Mouse (Mus musculus): Measurements from ENCODE around the gene Elf2.

DNA sequence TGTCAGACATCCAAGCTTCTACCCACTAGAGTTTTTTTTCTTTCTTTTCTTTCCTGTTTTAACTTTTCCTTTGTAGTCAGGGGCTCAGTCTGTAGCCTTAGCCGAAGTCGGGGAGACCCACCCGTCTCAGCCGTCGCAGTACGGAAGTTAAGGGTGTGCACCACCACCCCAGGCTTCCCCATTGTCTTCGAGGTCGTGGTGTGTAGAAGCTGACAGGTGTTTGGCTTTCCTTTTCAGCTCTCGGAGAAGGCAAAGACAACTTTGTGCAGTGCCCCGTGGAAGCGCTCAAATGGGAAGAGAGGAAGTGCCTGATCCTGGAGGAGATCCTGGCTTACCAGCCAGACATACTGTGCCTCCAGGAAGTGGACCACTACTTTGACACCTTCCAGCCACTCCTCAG, 91.0 kb downstream of the Elf2 start:
- TF ChIP-seq CTCF (IDR thresholded peaks at IDR 0.05; ENCODE audit: low read depth, low read length) (no peak), POLR2A (IDR thresholded peaks at IDR 0.05; ENCODE audit: borderline replicate concordance, low read depth, low read length) (no peak)

Data from bone marrow macrophage, adult 2 months (primary cell).